11 mouse cellular contexts compared by ENCODE assay signal in the genomic region with DNA sequence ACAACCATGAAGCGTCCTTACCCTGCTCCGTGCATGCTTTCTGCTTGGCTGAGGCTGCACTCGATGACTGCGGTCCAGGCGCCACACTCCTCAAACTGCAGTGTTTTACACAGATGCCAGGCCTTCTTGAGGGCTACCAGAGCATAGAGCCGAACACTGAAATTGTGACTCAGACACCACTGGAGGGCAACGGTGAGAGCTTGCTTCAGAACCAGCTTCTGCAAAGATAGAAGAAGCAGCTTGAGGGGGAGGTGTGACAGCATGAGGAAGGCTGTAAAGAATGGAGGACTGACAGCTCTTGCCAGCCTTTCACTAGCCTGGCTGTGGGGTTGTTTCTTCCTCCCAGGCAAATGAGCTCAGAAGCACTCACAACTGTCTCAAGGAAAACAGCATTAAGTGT. TPM values are rescaled to one million over a fixed set of nuclear protein-coding genes. Genes with fewer than 3 reads are reported as not detected.
DNase-seq lines count a peak whose midpoint lies in the region; ATAC-seq and TF ChIP-seq lines count a peak whose summit lies in the region.
"Had no signal": no experiment of that assay in that cellular context is flagged by ENCODE, and none has a peak within 500 bp of the region (broad histone marks: within the 10 kb centered on the region; RNA-seq: fewer than 3 reads in every experiment).

No protein-coding gene starts in this region.

- WGBS in forebrain, postnatal 0 days, result 81% methylated on average over 7 of the region's 7 CpGs
- WGBS in forebrain, embryonic 15.5 days, result 88% methylated on average over 7 of the region's 7 CpGs

- no peak overlapping the region for H3K27ac ChIP-seq in forebrain, postnatal 0 days (ENCODE audit: low read depth, low read length)
- no peak overlapping the region for H3K27ac ChIP-seq in forebrain, embryonic 15.5 days (replicated peaks)
- H3K27ac ChIP-seq: hindbrain, embryonic 10.5 days; lung, embryonic 15.5 days had no signal

- no peaks in the 10 kb centered on the region for H3K27me3 ChIP-seq in forebrain, postnatal 0 days (ENCODE audit: insufficient read depth, low read length)
- no peaks in the 10 kb centered on the region for H3K27me3 ChIP-seq in forebrain, embryonic 15.5 days
- H3K27me3 ChIP-seq: lung, embryonic 15.5 days had no signal

- no peak overlapping the region for H3K9ac ChIP-seq in forebrain, postnatal 0 days
- H3K9ac ChIP-seq in forebrain, embryonic 15.5 days (replicated peaks), result no peak overlapping the region
- H3K9ac ChIP-seq: lung, embryonic 15.5 days had no signal

- H3K4me2 ChIP-seq in forebrain, postnatal 0 days (ENCODE audit: low read depth), result no peak overlapping the region
- no peak overlapping the region for H3K4me2 ChIP-seq in forebrain, embryonic 15.5 days (replicated peaks)
- H3K4me2 ChIP-seq: lung, embryonic 15.5 days had no signal

- H3K4me3 ChIP-seq in forebrain, postnatal 0 days (ENCODE audit: low read depth, low read length), result no peak overlapping the region
- no peak overlapping the region for H3K4me3 ChIP-seq in forebrain, embryonic 15.5 days
- H3K4me3 ChIP-seq: hindbrain, embryonic 10.5 days; lung, embryonic 15.5 days had no signal

- DNase-seq in forebrain, postnatal 0 days, result peak; percentile 34
- DNase-seq in A20 (ENCODE audit: low read depth, low spot score), result peak; percentile 16
- peak; percentile 12 for DNase-seq in retina, embryonic 14.5 days (ENCODE audit: low spot score)
- DNase-seq in natural killer cell, adult 2 months (ENCODE audit: low spot score in 2 of 2), result no peak
- DNase-seq in urinary bladder, adult 2 months (ENCODE audit: low spot score), result no peak
- DNase-seq: adrenal gland, postnatal 36 days had no signal

- ATAC-seq in forebrain, postnatal 0 days, result peak; percentile 40; the same call in 1 of the 2 replicates
- no peak for ATAC-seq in forebrain, embryonic 15.5 days (replicated peaks)
- peak; percentile 80 for ATAC-seq in frontal cortex, adult (ENCODE audit: low TSS enrichment)
- ATAC-seq in inflammation-experienced regulatory T-cells, adult 6 months, result no peak

- no peaks in the 10 kb centered on the region for H3K4me1 ChIP-seq in forebrain, postnatal 0 days (ENCODE audit: insufficient read depth)
- no peaks in the 10 kb centered on the region for H3K4me1 ChIP-seq in forebrain, embryonic 15.5 days
- H3K4me1 ChIP-seq: hindbrain, embryonic 10.5 days; lung, embryonic 15.5 days had no signal

- H3K9me3 ChIP-seq in forebrain, postnatal 0 days (ENCODE audit: low read length), result no peaks in the 10 kb centered on the region
- H3K9me3 ChIP-seq in forebrain, embryonic 15.5 days, result no peaks in the 10 kb centered on the region
- H3K9me3 ChIP-seq: hindbrain, embryonic 10.5 days; lung, embryonic 15.5 days had no signal

- peaks cover 59% of the 10 kb centered on the region for H3K36me3 ChIP-seq in forebrain, postnatal 0 days (ENCODE audit: insufficient read depth)
- peaks cover 60% of the 10 kb centered on the region for H3K36me3 ChIP-seq in forebrain, embryonic 15.5 days

- TF ChIP-seq CTCF in forebrain, postnatal 0 days (IDR thresholded peaks at IDR 0.05; ENCODE audit: low read depth), result peak; percentile 59

RNA-seq across cellular contexts. Expression of a gene that starts 11.5 kb away (rescaled TPM):
- total RNA-seq in forebrain, postnatal 0 days (2014; rRNA removed), result 22.2 and 33.7 TPM in 2 replicates
- polyA plus RNA-seq in forebrain, postnatal 0 days (2015; fragmentation: Nextera tagmentation; extraction: Ambion mirVana), result 37.3 and 41.1 TPM in 2 replicates
- 42.0 and 47.6 TPM in 2 replicates for polyA plus RNA-seq in forebrain, embryonic 15.5 days (2015; fragmentation: Nextera tagmentation; extraction: Ambion mirVana)
- 10 to 100 TPM; 43.4 to 59.4 (median 48.4) TPM for polyA plus RNA-seq in inflammation-experienced regulatory T-cells, adult 6 months (2017; shearing (Covaris generic))
- 32.0 and 38.1 TPM in 2 replicates for polyA plus RNA-seq in urinary bladder, adult 2 months (2012; rRNA removed)

RNA-seq across cellular contexts. Expression of a gene that starts 41.0 kb away (rescaled TPM):
- 5.6 and 5.8 TPM in 2 replicates for total RNA-seq in forebrain, postnatal 0 days (2014; rRNA removed)
- 0.82 and 1.1 TPM in 2 replicates for polyA plus RNA-seq in forebrain, postnatal 0 days (2015; fragmentation: Nextera tagmentation; extraction: Ambion mirVana)
- polyA plus RNA-seq in forebrain, embryonic 15.5 days (2015; fragmentation: Nextera tagmentation; extraction: Ambion mirVana), result 1.6 and 1.9 TPM in 2 replicates
- polyA plus RNA-seq in inflammation-experienced regulatory T-cells, adult 6 months (2017; shearing (Covaris generic)), result 1 to 10 TPM; 1.9 to 3.8 (median 3.2) TPM
- polyA plus RNA-seq in urinary bladder, adult 2 months (2012; rRNA removed), result 3.5 and 3.9 TPM in 2 replicates

Comparison
In these comparisons a context has a peak if more than half of its experiments do, and no peak if none do; other contexts are left out.
1. ATAC-seq: peak in forebrain, postnatal 0 days (single experiment) and frontal cortex, adult (single experiment); none in forebrain, embryonic 15.5 days (single experiment) and inflammation-experienced regulatory T-cells, adult 6 months (single experiment).
2. DNase-seq: peak in forebrain, postnatal 0 days (single experiment), A20 (single experiment) and retina, embryonic 14.5 days (single experiment); none in natural killer cell, adult 2 months (0 of 2) and urinary bladder, adult 2 months (single experiment).